Mouse (Mus musculus) olfactory bulb, adult 2 months (tissue): ENCODE data around the gene Pdgfd.

ENCODE experiments used
- CTCF ChIP-seq: fragments of 200-500 bp; IDR thresholded peaks from 2 replicates; pipeline ENCODE4 v1.5.1; 2012; ENCODE audit warnings: low read depth, mild to moderate bottlenecking, low read length, moderate library complexity; ENCODE audit not compliant: insufficient read depth
- POLR2A ChIP-seq: fragments of 200-500 bp; IDR thresholded peaks from 2 replicates; pipeline ENCODE4 v1.6.1; 2012; ENCODE audit warnings: mild to moderate bottlenecking, low read depth, low read length, moderate library complexity; ENCODE audit not compliant: insufficient read depth

DNA sequence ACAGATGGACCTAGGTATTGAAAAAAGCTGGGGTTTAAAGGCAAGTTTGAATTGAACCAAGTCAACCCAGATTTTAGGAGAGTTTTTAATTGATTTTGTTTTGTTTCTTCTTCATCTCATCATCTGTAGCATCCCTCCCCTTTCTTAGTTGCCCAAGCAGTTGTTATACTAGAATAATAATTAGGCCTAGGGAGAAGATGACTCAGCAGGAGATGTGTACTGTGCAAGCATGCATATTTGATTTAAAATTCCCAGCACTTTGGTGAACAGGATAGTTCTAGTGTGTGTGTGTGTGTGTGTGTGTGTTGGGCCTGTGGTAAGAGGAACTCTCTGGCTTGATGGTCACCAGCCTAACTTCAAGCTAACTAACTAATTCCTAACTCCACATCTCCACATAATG is 88.7 kb downstream of the Pdgfd start:
- TF ChIP-seq CTCF (no peak), POLR2A (no peak)
